In genomic region chr10:125182545-125182944, GRCm38 (mm10) we compare ENCODE assay signal across 16 mouse cellular contexts.
"Had no signal": no experiment of that assay in that cellular context is flagged by ENCODE, and none has a peak within 500 bp of the region (broad histone marks: within the 10 kb centered on the region; RNA-seq: fewer than 3 reads in every experiment).

No protein-coding gene starts in this region.

- H3K4me3 ChIP-seq: neural tube, embryonic 12.5 days; neural tube, embryonic 13.5 days; neural tube, embryonic 15.5 days; stomach, embryonic 15.5 days had no signal

- H3K9ac ChIP-seq: neural tube, embryonic 12.5 days; neural tube, embryonic 13.5 days; neural tube, embryonic 15.5 days; stomach, embryonic 15.5 days had no signal

- H3K9me3 ChIP-seq: neural tube, embryonic 12.5 days; neural tube, embryonic 13.5 days; neural tube, embryonic 15.5 days; stomach, embryonic 15.5 days had no signal

- H3K36me3 ChIP-seq: neural tube, embryonic 12.5 days; neural tube, embryonic 13.5 days; neural tube, embryonic 15.5 days; stomach, embryonic 15.5 days had no signal

- H3K4me2 ChIP-seq: neural tube, embryonic 12.5 days; neural tube, embryonic 13.5 days; neural tube, embryonic 15.5 days; stomach, embryonic 15.5 days had no signal

- H3K27ac ChIP-seq: neural tube, embryonic 12.5 days; neural tube, embryonic 13.5 days; neural tube, embryonic 15.5 days; stomach, embryonic 15.5 days; stomach, postnatal 0 days had no signal

- H3K4me1 ChIP-seq: neural tube, embryonic 12.5 days; neural tube, embryonic 13.5 days; neural tube, embryonic 15.5 days; stomach, embryonic 15.5 days had no signal

- DNase-seq: retina, postnatal 1 day; right cerebral cortex, postnatal 14 days; right cerebral cortex, postnatal 25 days; right cerebral cortex, postnatal 4 days; spleen, adult 18-20 months; thymus, adult 18-20 months; thymus, adult 2 months; thymus, postnatal 14 days; thymus, postnatal 25 days; thymus, postnatal 36 days; thymus, postnatal 4 days had no signal

- H3K27me3 ChIP-seq: neural tube, embryonic 12.5 days; neural tube, embryonic 13.5 days; neural tube, embryonic 15.5 days; stomach, embryonic 15.5 days had no signal
